Mouse (Mus musculus) midbrain, embryonic 11.5 days (tissue): ENCODE data around the gene Fhit. TPM values are rescaled to one million over a fixed set of nuclear protein-coding genes. Genes with fewer than 3 reads are reported as not detected.
"Not testable (repeated sequence)": the region's sequence is repeated elsewhere in the genome, so short reads cannot be mapped to it uniquely, and the experiment has no call there.

ENCODE experiments used
- ATAC-seq: fragments of 200-750 bp; cut with Nextera tagmentation; 2 replicates; pipeline ENCODE4 v1.8.0; 2017; ENCODE audit warnings: moderate TSS enrichment, moderate library complexity; ENCODE audit not compliant: low FRiP score
- DNase-seq: peaks from one replicate; pipeline ENCODE4 v3.0.0; 2015; ENCODE audit warnings: low spot score; ENCODE audit errors: missing footprints
- H3K27ac ChIP-seq: fragments of 300-500 bp; sonication (generic); 2 replicates; pipeline ENCODE4 v1.5.1; 2014; ENCODE audit warnings: low read depth, low read length
- H3K27me3 ChIP-seq: fragments of 300-500 bp; sonication (generic); 2 replicates; pipeline ENCODE4 v1.6.1; 2014; ENCODE audit warnings: mild to moderate bottlenecking, low read length, moderate library complexity, mixed read lengths; ENCODE audit not compliant: control insufficient read depth, insufficient read depth
- H3K36me3 ChIP-seq: fragments of 300-500 bp; sonication (generic); 2 replicates; pipeline ENCODE4 v1.6.1; 2014; ENCODE audit warnings: mild to moderate bottlenecking, low read length, moderate library complexity, mixed read lengths; ENCODE audit not compliant: control insufficient read depth, insufficient read depth
- H3K4me1 ChIP-seq: fragments of 300-500 bp; sonication (generic); 2 replicates; pipeline ENCODE4 v1.6.1; 2014; ENCODE audit warnings: low read length; ENCODE audit not compliant: control insufficient read depth, insufficient read depth
- H3K4me2 ChIP-seq: fragments of 300-500 bp; sonication (generic); 2 replicates; pipeline ENCODE4 v1.6.1; 2014; ENCODE audit warnings: mild to moderate bottlenecking, moderate library complexity
- H3K4me3 ChIP-seq: fragments of 300-500 bp; sonication (generic); 2 replicates; pipeline ENCODE4 v1.5.1; 2014; ENCODE audit warnings: low read depth, low read length
- H3K9ac ChIP-seq: fragments of 300-500 bp; sonication (generic); 2 replicates; pipeline ENCODE4 v1.6.1; 2014; ENCODE audit warnings: low read length
- H3K9me3 ChIP-seq: fragments of 300-500 bp; sonication (generic); 2 replicates; pipeline ENCODE4 v1.6.1; 2016; ENCODE audit warnings: low read length; ENCODE audit not compliant: control insufficient read depth
- WGBS: fragments of 180-500 bp; shearing (Covaris S2); extraction: QIAGEN DNeasy Blood & Tissue Kit; methylation state at CpG from one replicate; pipeline ENCODE4 v1.1.7; 2014; 5-methylcytosine and 5-hydroxymethylcytosine counted together
- polyA plus RNA-seq: library from polyadenylated mRNA; unstranded; fragments of >200 nt; fragmentation: Nextera tagmentation; extraction: Ambion mirVana; gene quantifications from 2 replicates; pipeline ENCODE4 v1.2.1, GENCODE M21; 2014

Fhit gene
- polyA plus RNA-seq, 1 experiment from 2014 or later = 4.6 TPM

GRCm38 (mm10) chr14:11132637-11133474 is 29.0 kb downstream of the Fhit start:
- DNase-seq = no peak

GRCm38 (mm10) chr14:11125096-11125495 is 36.7 kb downstream of the Fhit start:
- Histone ChIP-seq H3K27ac (no peak overlapping the region), H3K9me3 (no peaks in the 10 kb centered on the region), H3K36me3 (no peaks in the 10 kb centered on the region), H3K27me3 (no peaks in the 10 kb centered on the region), H3K4me1 (no peaks in the 10 kb centered on the region), H3K9ac (no peak overlapping the region), H3K4me2 (no peak overlapping the region), H3K4me3 (no peak overlapping the region)
- WGBS = 70% methylated on average over 11 of the region's 11 CpGs
- ATAC-seq (0 out of 2 replicates have a peak, but pooled peaks have one; percentile 11), DNase-seq (no peak)

More at GRCm38 (mm10) chr14:11132637-11133474, 29.0 kb downstream of the Fhit start:
- no peaks in the 10 kb centered on the region for H3K27me3 ChIP-seq
- WGBS = 92% methylated on average over 6 of the region's 6 CpGs
- H3K27ac ChIP-seq = no peak overlapping the region
- H3K4me2 ChIP-seq = no peak overlapping the region
- no peak overlapping the region for H3K4me3 ChIP-seq
- no peaks in the 10 kb centered on the region for H3K4me1 ChIP-seq
- ATAC-seq = no peak
- no peak overlapping the region for H3K9ac ChIP-seq
- H3K9me3 ChIP-seq = no peaks in the 10 kb centered on the region
- no peaks in the 10 kb centered on the region for H3K36me3 ChIP-seq

GRCm38 (mm10) chr14:11119076-11119475 is 42.8 kb downstream of the Fhit start:
- WGBS = 89% methylated on average over 6 of the region's 6 CpGs
- Histone ChIP-seq H3K4me1 (no peaks in the 10 kb centered on the region), H3K27ac (no peak overlapping the region), H3K36me3 (no peaks in the 10 kb centered on the region), H3K9ac (no peak overlapping the region), H3K9me3 (no peaks in the 10 kb centered on the region), H3K27me3 (no peaks in the 10 kb centered on the region), H3K4me2 (no peak overlapping the region), H3K4me3 (no peak overlapping the region)
- ATAC-seq (no peak), DNase-seq (no peak)

- no peaks in the 10 kb centered on the region for H3K4me1 ChIP-seq
- no peaks in the 10 kb centered on the region for H3K9me3 ChIP-seq
- H3K4me2 ChIP-seq = no peak overlapping the region
- no peak for DNase-seq
- H3K9ac ChIP-seq = no peak overlapping the region
- no peaks in the 10 kb centered on the region for H3K36me3 ChIP-seq
- WGBS = 94% methylated on average over 3 of the region's 3 CpGs
- no peak overlapping the region for H3K4me3 ChIP-seq
- no peak for ATAC-seq
- no peak overlapping the region for H3K27ac ChIP-seq
- no peaks in the 10 kb centered on the region for H3K27me3 ChIP-seq
These were observed 76.2 kb downstream of the Fhit start for GRCm38 (mm10) chr14:11085596-11085995.

GRCm38 (mm10) chr14:11083946-11084345 is 77.9 kb downstream of the Fhit start:
- WGBS = 33% methylated on average over 3 of the region's 3 CpGs
- Histone ChIP-seq H3K4me2 (no peak overlapping the region), H3K9me3 (no peaks in the 10 kb centered on the region), H3K4me1 (no peaks in the 10 kb centered on the region), H3K27me3 (no peaks in the 10 kb centered on the region), H3K4me3 (no peak overlapping the region), H3K27ac (no peak overlapping the region), H3K36me3 (no peaks in the 10 kb centered on the region), H3K9ac (no peak overlapping the region)
- ATAC-seq (peak; percentile 88), DNase-seq (no peak)

GRCm38 (mm10) chr14:11083462-11083861 is 78.4 kb downstream of the Fhit start:
- Histone ChIP-seq H3K9ac (no peak overlapping the region), H3K27me3 (no peaks in the 10 kb centered on the region), H3K4me1 (no peaks in the 10 kb centered on the region), H3K9me3 (no peaks in the 10 kb centered on the region), H3K4me3 (no peak overlapping the region), H3K27ac (no peak overlapping the region), H3K36me3 (no peaks in the 10 kb centered on the region), H3K4me2 (no peak overlapping the region)
- WGBS = 53% methylated on average over 5 of the region's 5 CpGs
- DNase-seq = no peak
- peak; percentile 81 for ATAC-seq

GRCm38 (mm10) chr14:11063594-11063993 is 98.2 kb downstream of the Fhit start:
- no peak overlapping the region for H3K9ac ChIP-seq
- H3K27ac ChIP-seq = no peak overlapping the region
- no peaks in the 10 kb centered on the region for H3K9me3 ChIP-seq
- ATAC-seq (peak; percentile 78), DNase-seq (peak; percentile 82)
- WGBS = 27% methylated on average over 2 of the region's 2 CpGs
- H3K4me1 ChIP-seq = peaks cover 6% of the 10 kb centered on the region; the same call in 1 of the 2 replicates
- H3K4me2 ChIP-seq = no peak overlapping the region
- H3K27me3 ChIP-seq = no peaks in the 10 kb centered on the region
- H3K36me3 ChIP-seq = no peaks in the 10 kb centered on the region
- H3K4me3 ChIP-seq = no peak overlapping the region

- no peak overlapping the region for H3K4me2 ChIP-seq
- ATAC-seq = no peak
These were observed 101.6 kb downstream of the Fhit start for GRCm38 (mm10) chr14:11060221-11060620.

GRCm38 (mm10) chr14:11039503-11040300 is 122.1 kb downstream of the Fhit start:
- not testable (repeated sequence) for DNase-seq, H3K27me3 ChIP-seq, H3K4me2 ChIP-seq, H3K36me3 ChIP-seq, H3K9ac ChIP-seq, H3K4me3 ChIP-seq, H3K9me3 ChIP-seq, ATAC-seq, H3K27ac ChIP-seq, H3K4me1 ChIP-seq
- WGBS = 63% methylated on average over 8 of the region's 8 CpGs

More at GRCm38 (mm10) chr14:11060221-11060620, 101.6 kb downstream of the Fhit start:
- Histone ChIP-seq H3K27ac (no peak overlapping the region), H3K27me3 (no peaks in the 10 kb centered on the region), H3K36me3 (no peaks in the 10 kb centered on the region), H3K4me1 (peaks cover 6% of the 10 kb centered on the region; the same call in 1 of the 2 replicates), H3K4me3 (no peak overlapping the region), H3K9me3 (no peaks in the 10 kb centered on the region), H3K9ac (no peak overlapping the region)
- peak; percentile 6 for DNase-seq
